Mouse (Mus musculus): ENCODE measurements at regions not wholly inside any gene's neighbourhood (a gene's known extent, or its start where the extent isn't known, plus 50 kb on each side); places are given as distances from the start of the nearest gene placed in this dataset.

DNA sequence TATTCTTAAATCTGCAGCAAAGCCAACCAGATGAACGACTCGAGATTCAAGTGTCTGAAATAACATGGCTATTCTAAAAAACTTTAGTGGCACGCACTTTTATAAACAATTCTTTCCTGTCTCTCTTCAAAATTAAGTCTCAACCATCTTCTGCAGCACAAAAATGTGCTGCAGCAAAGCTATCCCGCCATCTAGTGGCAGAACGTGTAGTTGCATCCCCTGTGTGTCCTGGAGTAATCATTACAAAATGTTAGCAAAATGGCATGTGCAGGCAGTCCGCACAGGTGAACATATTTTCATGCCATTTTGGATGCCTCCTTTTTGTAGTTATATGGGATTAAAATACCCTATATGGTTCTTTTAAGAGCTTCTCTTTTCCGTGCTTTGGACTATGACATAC lies 293.1 kb upstream of the Slc7a14 start:
- peak; percentile 45 to 80 for DNase-seq

DNA sequence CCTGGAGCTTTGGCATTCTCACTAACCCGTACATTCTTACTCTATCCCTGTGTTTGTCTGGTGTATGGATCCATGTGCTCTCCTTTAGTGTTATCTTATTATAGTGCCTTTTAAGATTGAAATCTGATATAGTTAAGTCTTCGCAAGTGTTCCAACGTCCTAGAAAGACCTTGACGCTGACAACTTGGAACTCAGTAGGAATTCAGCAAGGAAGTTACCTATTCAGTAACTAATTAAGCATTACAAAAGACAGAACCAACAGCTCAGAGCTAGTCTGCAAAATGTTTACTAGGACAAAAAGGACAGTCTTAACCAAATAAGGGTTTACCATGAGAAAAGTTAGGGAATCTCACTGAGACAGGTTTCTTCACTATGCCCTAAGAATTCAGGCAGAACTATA lies 286.4 kb upstream of the Slc7a14 start:
- peak in 1 of 2 experiments; percentile 22 for DNase-seq

DNA sequence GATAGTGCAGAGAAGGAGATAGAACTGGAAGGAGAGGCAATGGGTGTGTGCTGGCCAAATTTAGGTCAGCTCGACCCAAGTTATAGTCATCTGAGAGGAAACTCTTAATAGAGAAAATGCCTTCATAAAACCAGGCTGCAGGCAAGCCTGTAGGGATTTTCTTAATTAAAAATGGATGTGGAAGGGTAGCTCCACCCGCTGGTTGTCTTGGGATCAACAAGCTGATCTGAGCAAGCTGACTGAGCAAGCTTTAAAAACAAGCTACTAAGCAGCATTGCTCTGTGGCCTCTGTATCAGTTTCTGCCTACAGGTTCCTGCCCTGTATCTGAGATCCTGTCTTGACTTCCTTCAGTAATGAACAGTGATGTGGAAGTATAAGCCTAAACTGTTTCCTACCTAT lies 275.8 kb upstream of the Slc7a14 start:
- peak in 1 of 2 experiments; percentile 28 for DNase-seq

DNA sequence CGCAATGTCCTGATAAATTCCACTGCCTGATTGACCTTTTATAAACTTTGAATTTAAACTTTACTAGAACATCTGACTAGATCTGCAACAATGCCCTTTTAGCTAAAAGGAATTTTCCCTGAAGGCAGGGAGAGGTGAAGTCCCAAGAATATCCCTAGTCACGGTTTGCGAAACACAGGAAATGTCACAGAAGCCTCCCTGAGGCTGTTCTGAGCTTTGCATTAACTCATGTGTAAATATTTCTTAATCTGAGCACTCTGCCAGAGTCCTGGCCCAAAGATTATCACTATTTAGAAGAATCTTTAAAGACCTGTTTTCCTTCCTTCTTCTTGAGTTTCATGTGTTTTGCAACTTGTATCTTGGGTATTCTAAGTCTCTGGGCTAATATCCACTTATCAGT lies 263.7 kb upstream of the Slc7a14 start:
- no peak for DNase-seq
